Mouse (Mus musculus): ENCODE measurements around the gene Slc25a45. TPM values are rescaled to one million over a fixed set of nuclear protein-coding genes. Genes with fewer than 3 reads are reported as not detected.

The Slc25a45 gene
- polyA plus RNA-seq, 1 experiment, result 3.5 TPM

DNA sequence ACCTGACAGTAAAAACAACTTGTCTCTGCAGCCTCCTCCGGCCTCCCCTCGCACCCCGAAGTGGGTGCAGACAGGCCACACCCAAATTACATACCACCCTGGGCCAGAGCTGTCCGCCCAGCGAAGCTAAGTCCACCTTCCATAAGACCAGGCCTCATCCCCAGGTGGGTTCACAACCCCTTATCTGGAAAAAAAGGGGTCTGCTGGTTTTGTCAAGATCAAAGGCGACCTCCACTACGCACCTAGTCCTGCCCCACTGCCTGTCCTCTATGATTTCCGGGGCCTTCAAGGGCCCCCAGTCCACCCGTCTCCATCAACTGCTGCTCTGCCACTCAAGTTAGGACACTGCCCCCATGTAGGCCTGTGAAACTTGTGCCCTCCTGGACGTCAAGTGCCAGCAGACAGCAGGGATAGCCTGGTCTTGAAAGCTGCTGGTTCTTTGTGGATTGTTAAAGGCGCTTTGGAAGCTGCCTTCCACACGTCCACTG lies 32.7 kb upstream of the Slc25a45 start:
- Histone ChIP-seq H3K27ac (ENCODE audit: insufficient read depth, low read length) (peak overlapping the region; percentile 98), H3K4me1 (ENCODE audit: control insufficient read depth, insufficient read depth, low read length) (peaks cover 11% of the 10 kb centered on the region; the same call in 1 of the 2 replicates), H3K4me3 (ENCODE audit: insufficient read depth, low read length) (peak overlapping the region; percentile 80)
- no peak; the same call in 1 of the 2 replicates for TF ChIP-seq POLR2A (IDR thresholded peaks at IDR 0.05; ENCODE audit: low read depth, low read length)
- no peak for TF ChIP-seq CTCF (IDR thresholded peaks at IDR 0.05; ENCODE audit: borderline replicate concordance, insufficient read depth, low read length)

DNA sequence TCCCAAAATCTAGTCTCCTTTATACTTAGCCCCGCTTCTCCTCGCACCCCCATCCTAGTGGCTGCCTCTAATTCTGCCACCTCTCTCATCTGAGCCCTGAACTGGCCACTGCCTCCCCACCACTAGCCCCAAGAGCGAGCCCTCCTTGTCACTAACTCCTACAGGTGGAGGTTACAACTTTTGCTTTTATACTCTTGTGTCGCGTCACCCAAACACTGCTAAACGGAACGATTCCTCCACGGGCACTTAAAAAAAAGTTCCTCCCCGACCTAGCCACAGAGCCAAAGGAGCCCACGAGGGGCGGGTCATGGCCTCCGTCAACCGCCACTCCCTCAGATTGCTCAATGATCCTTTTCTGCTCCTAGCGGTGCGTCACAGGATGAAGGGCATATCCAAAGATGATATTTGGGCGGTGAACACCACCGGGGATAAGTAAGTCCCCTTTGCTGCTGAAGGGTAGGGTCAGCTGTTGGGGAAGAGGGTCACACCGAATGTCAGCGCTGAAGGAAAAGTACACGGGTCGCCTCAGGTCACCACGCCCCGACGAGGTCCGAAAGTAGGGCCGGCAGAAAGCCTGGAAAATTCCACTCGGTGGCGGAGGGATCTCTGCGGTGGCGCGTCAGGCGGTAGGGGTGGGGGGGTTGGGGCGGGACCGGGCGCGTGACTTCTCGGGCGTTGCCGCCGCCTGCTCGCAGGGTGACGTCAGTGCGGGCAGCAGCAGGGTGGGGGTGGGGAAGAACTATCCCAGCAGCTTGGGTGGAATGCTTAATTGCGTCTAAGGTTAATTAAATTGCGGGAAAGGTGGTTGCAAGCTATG lies 32.1 kb upstream of the Slc25a45 start:
- H3K27ac ChIP-seq (ENCODE audit: insufficient read depth, low read length), result peak overlapping the region; percentile 99
- peaks cover 12% of the 10 kb centered on the region; the same call in 1 of the 2 replicates for H3K4me1 ChIP-seq (ENCODE audit: control insufficient read depth, insufficient read depth, low read length)
- H3K4me3 ChIP-seq (ENCODE audit: insufficient read depth, low read length), result peak overlapping the region; percentile 80
- TF ChIP-seq POLR2A (IDR thresholded peaks at IDR 0.05; ENCODE audit: low read depth, low read length), result peak; percentile 100
- TF ChIP-seq CTCF (IDR thresholded peaks at IDR 0.05; ENCODE audit: borderline replicate concordance, insufficient read depth, low read length), result no peak

DNA sequence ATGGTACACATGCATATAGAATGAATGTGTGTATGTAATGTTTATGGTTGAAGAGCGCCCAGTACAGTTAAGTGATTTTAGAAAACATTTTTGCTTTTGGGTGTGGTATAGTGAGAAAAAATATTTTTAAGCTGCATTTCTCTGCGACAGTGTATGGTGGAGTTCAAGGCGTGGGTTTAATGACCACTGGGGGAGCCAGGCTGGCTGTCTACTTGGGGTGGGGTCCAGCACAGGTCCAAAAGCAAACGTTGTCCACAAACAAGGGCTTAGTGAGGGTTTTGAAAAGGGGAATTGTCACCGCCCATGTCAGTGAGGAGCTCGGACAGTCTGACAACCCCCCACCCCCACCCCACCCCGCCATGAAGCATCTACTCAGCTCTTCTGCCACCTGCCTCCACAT lies 31.5 kb upstream of the Slc25a45 start:
- 0 out of 2 replicates have a peak overlapping the region, but pooled peaks have one; percentile 6 for H3K4me3 ChIP-seq (ENCODE audit: insufficient read depth, low read length)
- TF ChIP-seq CTCF (IDR thresholded peaks at IDR 0.05; ENCODE audit: borderline replicate concordance, insufficient read depth, low read length), result no peak
- no peak for TF ChIP-seq POLR2A (IDR thresholded peaks at IDR 0.05; ENCODE audit: low read depth, low read length)
- peaks cover 12% of the 10 kb centered on the region; the same call in 1 of the 2 replicates for H3K4me1 ChIP-seq (ENCODE audit: control insufficient read depth, insufficient read depth, low read length)
- peak overlapping the region; percentile 99 for H3K27ac ChIP-seq (ENCODE audit: insufficient read depth, low read length)

DNA sequence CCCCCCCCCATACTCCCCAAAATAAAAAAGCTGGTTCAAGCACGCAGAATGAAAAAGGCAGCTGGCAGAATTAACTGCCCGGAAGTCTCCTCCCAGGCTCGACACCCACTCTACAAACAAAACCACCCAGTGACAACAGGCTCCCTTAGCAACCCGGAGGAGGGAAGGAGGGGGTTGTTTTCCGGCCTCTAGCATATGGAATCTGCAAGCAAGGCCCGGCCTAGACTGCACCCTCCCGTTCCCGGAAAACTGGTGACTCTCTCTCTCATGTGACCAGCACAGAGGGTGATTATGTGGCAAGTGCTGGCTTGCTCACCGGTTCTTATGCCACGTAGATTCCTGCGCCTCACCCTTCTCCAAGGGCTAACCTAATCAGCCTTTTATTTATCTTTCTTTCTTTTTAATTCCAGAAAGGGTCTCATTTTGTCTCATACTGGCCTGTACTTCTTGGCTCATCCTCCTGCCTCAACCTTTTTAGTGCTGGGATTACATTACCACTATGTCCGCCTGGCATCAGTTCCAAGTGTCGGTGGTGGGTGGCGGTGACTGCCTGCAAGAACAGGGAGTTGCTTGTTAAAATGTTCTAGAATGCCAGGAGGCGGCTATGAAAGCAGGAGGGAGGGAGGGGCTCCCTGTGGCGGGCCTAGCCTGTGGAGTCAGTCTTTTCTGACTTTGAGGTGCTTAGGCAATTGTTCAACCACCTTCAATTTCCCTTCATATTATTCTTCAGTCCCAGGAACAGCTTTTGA lies 30.9 kb upstream of the Slc25a45 start:
- Histone ChIP-seq H3K4me3 (ENCODE audit: insufficient read depth, low read length) (no peak overlapping the region), H3K4me1 (ENCODE audit: control insufficient read depth, insufficient read depth, low read length) (peaks cover 14% of the 10 kb centered on the region), H3K27ac (ENCODE audit: insufficient read depth, low read length) (peak overlapping the region; percentile 100)
- TF ChIP-seq CTCF (IDR thresholded peaks at IDR 0.05; ENCODE audit: borderline replicate concordance, insufficient read depth, low read length) (no peak), POLR2A (IDR thresholded peaks at IDR 0.05; ENCODE audit: low read depth, low read length) (peak; percentile 53; the same call in 1 of the 2 replicates)

DNA sequence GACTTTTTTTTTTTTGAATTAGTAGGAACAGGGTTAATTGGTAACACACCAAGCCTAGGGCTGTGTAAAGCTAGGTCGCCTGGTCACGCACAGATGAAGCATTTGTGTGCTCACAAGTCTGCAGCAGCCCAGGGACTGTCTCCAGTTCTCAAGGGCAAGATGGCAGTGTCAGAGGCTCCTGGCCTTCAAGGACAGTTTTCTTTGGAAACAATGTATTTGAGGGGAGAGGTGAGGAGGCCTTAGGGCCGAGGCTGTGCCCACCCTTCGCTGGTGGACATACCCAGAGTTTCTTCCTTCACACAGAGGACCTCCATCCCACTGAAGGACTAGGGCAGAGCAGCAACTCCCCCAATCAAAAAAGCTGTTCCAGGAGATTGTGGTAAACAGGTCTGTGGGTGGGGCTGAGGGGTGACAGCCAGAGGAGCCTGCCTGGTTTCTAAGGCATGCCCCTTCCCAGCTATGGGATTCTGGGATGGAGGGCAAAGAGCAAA lies 30.3 kb upstream of the Slc25a45 start:
- Histone ChIP-seq H3K27ac (ENCODE audit: insufficient read depth, low read length) (peak overlapping the region; percentile 100), H3K4me1 (ENCODE audit: control insufficient read depth, insufficient read depth, low read length) (peaks cover 17% of the 10 kb centered on the region), H3K4me3 (ENCODE audit: insufficient read depth, low read length) (no peak overlapping the region)
- no peak for TF ChIP-seq CTCF (IDR thresholded peaks at IDR 0.05; ENCODE audit: borderline replicate concordance, insufficient read depth, low read length)
- no peak; the same call in 1 of the 2 replicates for TF ChIP-seq POLR2A (IDR thresholded peaks at IDR 0.05; ENCODE audit: low read depth, low read length)

DNA sequence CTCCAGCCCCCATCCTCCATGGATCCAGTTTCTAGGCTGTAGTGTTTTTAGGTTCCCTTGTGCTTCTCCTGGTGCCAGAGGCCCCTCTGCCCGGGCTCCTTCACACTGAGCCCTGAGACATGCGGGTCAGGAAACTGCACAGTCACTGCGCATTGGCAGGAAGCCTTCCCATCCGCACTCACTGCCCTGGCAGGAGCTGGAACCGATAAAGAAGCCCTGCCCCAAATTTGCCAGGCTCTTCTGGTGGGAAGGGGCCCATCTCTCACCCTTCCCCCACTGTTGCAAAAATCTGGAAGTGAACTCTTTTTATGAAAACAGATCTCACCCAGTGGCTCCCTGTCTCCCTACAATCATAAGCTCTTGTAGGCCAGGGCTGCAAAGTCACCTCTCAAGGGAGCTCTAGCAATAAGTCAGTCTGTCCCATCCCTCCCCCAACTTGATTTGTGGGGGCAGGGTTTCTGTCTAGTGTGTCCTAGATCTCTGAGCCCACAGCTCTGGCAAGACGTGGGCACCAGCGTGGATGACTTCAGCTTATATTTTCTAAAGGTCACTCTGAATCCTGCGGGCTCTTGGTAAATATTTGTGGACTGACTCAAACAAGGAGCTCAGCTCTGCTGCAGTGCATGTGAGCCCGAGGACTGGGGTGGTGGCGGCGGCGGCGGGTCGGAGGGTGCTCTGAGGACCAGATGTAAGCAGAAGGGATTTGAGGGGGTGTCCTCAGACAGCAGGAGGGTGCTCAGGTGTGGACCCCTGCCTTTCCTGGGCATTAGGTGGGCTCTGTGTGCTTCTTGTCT lies 29.4 kb upstream of the Slc25a45 start:
- peak overlapping the region; percentile 100 for H3K27ac ChIP-seq (ENCODE audit: insufficient read depth, low read length)
- H3K4me1 ChIP-seq (ENCODE audit: control insufficient read depth, insufficient read depth, low read length), result peaks cover 17% of the 10 kb centered on the region
- H3K4me3 ChIP-seq (ENCODE audit: insufficient read depth, low read length), result peak overlapping the region; percentile 12
- TF ChIP-seq CTCF (IDR thresholded peaks at IDR 0.05; ENCODE audit: borderline replicate concordance, insufficient read depth, low read length) (no peak), POLR2A (IDR thresholded peaks at IDR 0.05; ENCODE audit: low read depth, low read length) (peak; percentile 24; the same call in 1 of the 2 replicates)

DNA sequence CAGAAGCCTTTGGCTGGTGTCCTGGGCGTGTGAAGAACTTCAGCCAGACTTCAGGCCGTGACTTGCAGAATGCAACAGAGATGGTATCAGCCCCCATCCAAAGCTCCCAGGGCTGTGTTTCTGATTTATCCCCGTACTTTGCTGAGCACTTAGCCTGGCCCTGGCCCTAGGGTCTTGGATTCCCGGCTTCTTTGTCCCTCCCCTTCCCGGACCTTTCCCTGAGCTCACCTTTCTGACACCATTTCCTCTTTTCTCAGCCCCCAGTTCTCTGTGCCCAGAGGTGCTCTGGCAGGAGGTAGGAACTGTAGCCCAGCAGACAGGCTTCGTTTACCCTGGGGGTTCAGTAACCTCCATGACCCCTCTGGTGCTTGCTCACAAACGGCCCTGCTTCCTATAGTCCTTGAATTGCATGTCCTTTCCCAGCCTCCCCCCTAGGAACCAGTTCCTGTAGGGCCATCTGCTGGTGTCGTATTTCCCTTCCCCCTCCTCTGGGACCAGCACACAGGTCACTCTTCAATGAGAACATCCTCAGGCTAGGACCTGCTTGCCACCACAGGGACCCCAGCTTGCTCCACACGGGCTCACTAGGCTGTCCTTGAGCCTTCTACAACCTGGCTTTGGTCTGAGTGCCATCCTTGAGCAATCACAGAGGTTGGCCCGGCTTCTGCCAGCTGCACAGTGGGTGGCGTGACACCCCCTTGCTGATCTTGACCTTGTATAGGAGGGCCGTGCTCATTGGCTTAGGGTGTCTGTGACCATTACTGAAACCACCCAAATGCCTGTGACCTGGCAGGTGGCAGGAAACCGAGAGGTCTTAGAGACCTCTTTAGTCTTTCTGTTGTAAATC lies 28.6 kb upstream of the Slc25a45 start:
- no peak for TF ChIP-seq CTCF (IDR thresholded peaks at IDR 0.05; ENCODE audit: borderline replicate concordance, insufficient read depth, low read length)
- peak; percentile 5 for TF ChIP-seq POLR2A (IDR thresholded peaks at IDR 0.05; ENCODE audit: low read depth, low read length)
- Histone ChIP-seq H3K4me3 (ENCODE audit: insufficient read depth, low read length) (peak overlapping the region; percentile 12), H3K4me1 (ENCODE audit: control insufficient read depth, insufficient read depth, low read length) (peaks cover 17% of the 10 kb centered on the region), H3K27ac (ENCODE audit: insufficient read depth, low read length) (peak overlapping the region; percentile 100)

DNA sequence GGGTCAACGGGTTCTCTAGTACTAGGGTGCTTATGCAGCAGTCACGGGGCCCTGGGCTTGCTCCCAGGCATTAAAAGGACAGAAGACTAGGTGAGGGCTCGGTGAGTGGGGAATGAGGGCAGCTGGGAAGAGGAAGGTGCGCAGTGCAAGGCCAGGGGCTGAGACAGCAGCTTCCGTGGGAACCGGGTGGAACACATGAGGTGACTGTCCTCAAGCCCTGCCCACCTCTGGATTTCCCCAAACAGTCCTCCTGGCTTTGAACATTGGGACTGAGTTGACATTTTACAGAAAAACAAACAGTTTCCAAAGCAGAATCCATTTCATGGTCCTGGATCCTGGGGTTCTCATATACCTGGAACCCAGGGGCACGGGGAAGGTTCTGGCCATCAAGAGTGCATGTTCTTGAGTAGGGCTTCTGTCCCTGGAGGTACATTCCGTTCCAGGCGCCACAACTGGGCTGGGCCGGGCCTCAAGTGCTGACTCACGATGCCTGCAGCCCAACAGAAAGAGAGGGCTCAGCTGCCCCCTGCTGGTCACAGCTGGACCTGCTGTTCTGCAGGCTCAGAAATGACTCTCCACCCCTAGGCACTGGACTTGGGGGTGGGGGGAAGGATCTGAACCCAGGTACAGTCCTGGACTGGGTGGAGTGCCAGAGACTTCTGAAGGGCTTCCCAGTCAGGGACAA lies 27.6 kb upstream of the Slc25a45 start:
- Histone ChIP-seq H3K27ac (ENCODE audit: insufficient read depth, low read length) (peak overlapping the region; percentile 100), H3K4me1 (ENCODE audit: control insufficient read depth, insufficient read depth, low read length) (peaks cover 17% of the 10 kb centered on the region), H3K4me3 (ENCODE audit: insufficient read depth, low read length) (no peak overlapping the region)
- peak; percentile 94 for TF ChIP-seq CTCF (IDR thresholded peaks at IDR 0.05; ENCODE audit: borderline replicate concordance, insufficient read depth, low read length)
- no peak; the same call in 1 of the 2 replicates for TF ChIP-seq POLR2A (IDR thresholded peaks at IDR 0.05; ENCODE audit: low read depth, low read length)
